Mouse (Mus musculus): Measurements from ENCODE around the gene Gm9903. TPM values are rescaled to one million over a fixed set of nuclear protein-coding genes. Genes with fewer than 3 reads are reported as not detected.

The Gm9903 gene
- polyA plus RNA-seq, 1 experiment from 2014 or later, result 1.0 TPM

DNA sequence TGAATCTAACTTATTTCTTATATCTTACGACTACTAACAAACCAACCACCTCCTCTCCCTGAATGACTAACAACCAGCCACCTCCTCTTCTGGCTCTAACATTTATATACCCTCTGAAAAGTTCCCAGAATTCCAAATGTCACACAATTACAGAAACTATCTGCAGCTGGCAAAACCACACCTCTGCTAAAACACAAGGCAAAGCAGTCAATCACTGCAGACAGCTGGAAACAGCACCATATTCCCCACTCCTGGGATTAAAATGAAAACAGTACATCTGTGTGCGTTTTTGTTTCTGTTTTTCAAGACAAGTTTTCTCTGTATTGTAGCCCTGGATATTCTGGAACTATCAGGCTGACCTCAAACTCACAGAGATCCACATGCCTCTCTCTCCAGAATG, 7.1 kb upstream of the Gm9903 start:
- no peak for ATAC-seq (ENCODE audit: low FRiP score, low read depth)
- no peaks in the 10 kb centered on the region for H3K27me3 ChIP-seq
- 91% methylated on average over 2 of the region's 2 CpGs for WGBS
- peaks cover under 1% of the 10 kb centered on the region for H3K4me1 ChIP-seq
- H3K27ac ChIP-seq (replicated peaks), result no peak overlapping the region
- H3K9me3 ChIP-seq, result no peaks in the 10 kb centered on the region
- no peak overlapping the region for H3K4me2 ChIP-seq (replicated peaks)
- no peak overlapping the region for H3K9ac ChIP-seq (replicated peaks)
- no peaks in the 10 kb centered on the region for H3K36me3 ChIP-seq
- H3K4me3 ChIP-seq, result no peak overlapping the region

- 89% methylated on average over 3 of the region's 3 CpGs for WGBS
- H3K4me2 ChIP-seq (replicated peaks), result no peak overlapping the region
Observed at GRCm38 (mm10) chr5:33623766-33624165, 6.0 kb upstream of the Gm9903 start.

DNA sequence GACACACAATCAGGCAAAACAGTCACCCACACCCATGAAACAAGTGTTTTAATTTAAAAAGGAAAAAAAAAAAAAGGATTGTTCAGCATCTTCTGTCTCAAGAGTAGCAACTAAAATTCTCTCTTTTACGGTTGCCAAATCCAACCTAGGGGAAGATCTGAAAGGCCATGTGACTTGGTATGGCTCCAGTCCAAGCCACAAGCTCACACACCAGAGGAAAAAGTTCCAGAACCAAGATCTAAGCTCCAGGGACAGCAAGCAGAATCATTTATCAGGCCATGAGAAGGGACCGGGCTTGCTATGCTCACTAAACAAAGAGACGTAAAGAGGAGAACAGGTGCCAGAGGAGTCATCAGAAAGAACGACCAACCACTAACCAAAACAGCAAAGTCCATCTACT, 1.8 kb upstream of the Gm9903 start:
- peak overlapping the region; percentile 82; the same call in 1 of the 2 replicates for H3K4me3 ChIP-seq
- 66% methylated on average over 4 of the region's 4 CpGs for WGBS
- H3K9me3 ChIP-seq, result no peaks in the 10 kb centered on the region
- H3K9ac ChIP-seq (replicated peaks), result no peak overlapping the region
- H3K27ac ChIP-seq (replicated peaks), result no peak overlapping the region
- ATAC-seq (ENCODE audit: low FRiP score, low read depth), result no peak
- no peaks in the 10 kb centered on the region for H3K27me3 ChIP-seq
- H3K4me1 ChIP-seq, result peaks cover 15% of the 10 kb centered on the region
- H3K4me2 ChIP-seq (replicated peaks), result peak overlapping the region; percentile 93
- H3K36me3 ChIP-seq, result no peaks in the 10 kb centered on the region

More at GRCm38 (mm10) chr5:33623766-33624165, 6.0 kb upstream of the Gm9903 start:
- Histone ChIP-seq H3K9ac (replicated peaks) (no peak overlapping the region), H3K36me3 (no peaks in the 10 kb centered on the region), H3K27ac (replicated peaks) (0 out of 2 replicates have a peak overlapping the region, but pooled peaks have one; percentile 3), H3K4me1 (peaks cover 9% of the 10 kb centered on the region), H3K9me3 (no peaks in the 10 kb centered on the region), H3K4me3 (no peak overlapping the region), H3K27me3 (no peaks in the 10 kb centered on the region)
- no peak for ATAC-seq (ENCODE audit: low FRiP score, low read depth)

GRCm38 (mm10) chr5:33628820-33629300, 865 bp upstream of the Gm9903 start:
- no peak for ATAC-seq (ENCODE audit: low FRiP score, low read depth)
- peak overlapping the region; percentile 71 for H3K9ac ChIP-seq (replicated peaks)
- peak overlapping the region; percentile 90 for H3K27ac ChIP-seq (replicated peaks)
- peaks cover 15% of the 10 kb centered on the region for H3K4me1 ChIP-seq
- no peaks in the 10 kb centered on the region for H3K36me3 ChIP-seq
- H3K9me3 ChIP-seq, result no peaks in the 10 kb centered on the region
- H3K27me3 ChIP-seq, result no peaks in the 10 kb centered on the region
- H3K4me2 ChIP-seq (replicated peaks), result peak overlapping the region; percentile 93
- H3K4me3 ChIP-seq, result peak overlapping the region; percentile 82
- WGBS, result under 1% methylated on average over 24 of the region's 24 CpGs

GRCm38 (mm10) chr5:33630061-33630460, 336 bp downstream of the Gm9903 start:
- H3K36me3 ChIP-seq, result peaks cover 7% of the 10 kb centered on the region; the same call in 1 of the 2 replicates
- peak overlapping the region; percentile 63 for H3K9ac ChIP-seq (replicated peaks)
- peak overlapping the region; percentile 21; the same call in 1 of the 2 replicates for H3K27ac ChIP-seq (replicated peaks)
- peak; percentile 20 for ATAC-seq (ENCODE audit: low FRiP score, low read depth)
- peak overlapping the region; percentile 82 for H3K4me3 ChIP-seq
- peaks cover 15% of the 10 kb centered on the region for H3K4me1 ChIP-seq
- no peaks in the 10 kb centered on the region for H3K27me3 ChIP-seq
- WGBS, result 9% methylated on average over 9 of the region's 9 CpGs
- H3K4me2 ChIP-seq (replicated peaks), result peak overlapping the region; percentile 93
- H3K9me3 ChIP-seq, result no peaks in the 10 kb centered on the region

DNA sequence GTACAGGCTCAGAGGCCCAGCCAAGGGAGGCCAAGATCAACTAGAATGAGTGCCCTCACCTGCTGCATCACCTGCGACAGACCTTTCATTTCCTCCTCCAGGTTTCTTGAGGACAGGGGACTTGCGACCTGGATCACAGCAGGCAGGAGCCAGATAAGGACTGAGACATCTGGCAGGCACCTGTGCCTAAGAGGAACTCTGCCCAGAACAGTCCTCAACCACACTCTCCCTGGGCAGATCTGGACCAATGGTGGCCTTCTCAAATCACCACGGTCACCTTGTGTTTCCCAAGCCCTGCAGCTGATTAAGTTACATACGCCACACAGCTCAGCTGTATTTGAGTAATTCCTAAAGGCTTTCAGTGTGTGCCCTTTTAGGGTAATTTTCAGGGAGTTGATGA, 890 bp downstream of the Gm9903 start:
- no peak for ATAC-seq (ENCODE audit: low FRiP score, low read depth)
- Histone ChIP-seq H3K27me3 (no peaks in the 10 kb centered on the region), H3K4me3 (peak overlapping the region; percentile 82; the same call in 1 of the 2 replicates), H3K9me3 (no peaks in the 10 kb centered on the region), H3K36me3 (peaks cover 7% of the 10 kb centered on the region; the same call in 1 of the 2 replicates), H3K27ac (replicated peaks) (no peak overlapping the region), H3K4me2 (replicated peaks) (peak overlapping the region; percentile 93), H3K4me1 (peaks cover 15% of the 10 kb centered on the region), H3K9ac (replicated peaks) (peak overlapping the region; percentile 63)
- whole genome bisulfite sequencing, result 78% methylated on average over 4 of the region's 4 CpGs

DNA sequence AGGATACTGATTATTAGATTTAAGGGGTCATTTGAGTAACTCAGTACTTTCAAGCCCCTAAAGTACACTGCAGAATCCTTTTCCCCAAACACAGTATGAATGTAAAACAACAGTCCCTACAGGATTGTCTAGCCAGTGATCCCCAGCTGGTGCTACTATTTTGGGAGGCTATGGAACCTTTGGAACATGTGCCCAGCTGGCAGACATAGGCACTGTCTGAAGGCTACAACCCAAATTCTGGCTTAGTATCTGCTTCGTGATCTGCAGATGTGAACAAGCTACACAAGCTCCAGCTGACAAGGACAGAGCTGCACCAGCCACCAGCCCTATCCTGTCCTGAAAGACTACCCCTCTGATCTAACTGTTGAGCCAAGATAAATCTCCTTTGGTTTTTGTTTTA, 2.8 kb downstream of the Gm9903 start:
- no peak overlapping the region for H3K4me2 ChIP-seq (replicated peaks)
- peaks cover 15% of the 10 kb centered on the region for H3K4me1 ChIP-seq
- no peak overlapping the region for H3K27ac ChIP-seq (replicated peaks)
- no peak overlapping the region for H3K9ac ChIP-seq (replicated peaks)
- 88% methylated on average over 1 of the region's 1 CpGs for WGBS
- H3K36me3 ChIP-seq, result peaks cover 7% of the 10 kb centered on the region; the same call in 1 of the 2 replicates
- no peaks in the 10 kb centered on the region for H3K27me3 ChIP-seq
- no peak for ATAC-seq (ENCODE audit: low FRiP score, low read depth)
- H3K9me3 ChIP-seq, result no peaks in the 10 kb centered on the region
- H3K4me3 ChIP-seq, result no peak overlapping the region

GRCm38 (mm10) chr5:33635361-33635760, 5.6 kb downstream of the Gm9903 start:
- H3K9me3 ChIP-seq, result no peaks in the 10 kb centered on the region
- 93% methylated on average over 3 of the region's 3 CpGs for WGBS
- H3K4me2 ChIP-seq (replicated peaks), result no peak overlapping the region
- no peak overlapping the region for H3K27ac ChIP-seq (replicated peaks)
- no peaks in the 10 kb centered on the region for H3K4me1 ChIP-seq
- no peak overlapping the region for H3K4me3 ChIP-seq
- H3K36me3 ChIP-seq, result peaks cover 31% of the 10 kb centered on the region; the same call in 1 of the 2 replicates
- H3K27me3 ChIP-seq, result no peaks in the 10 kb centered on the region
- no peak overlapping the region for H3K9ac ChIP-seq (replicated peaks)
- ATAC-seq (ENCODE audit: low FRiP score, low read depth), result no peak

DNA sequence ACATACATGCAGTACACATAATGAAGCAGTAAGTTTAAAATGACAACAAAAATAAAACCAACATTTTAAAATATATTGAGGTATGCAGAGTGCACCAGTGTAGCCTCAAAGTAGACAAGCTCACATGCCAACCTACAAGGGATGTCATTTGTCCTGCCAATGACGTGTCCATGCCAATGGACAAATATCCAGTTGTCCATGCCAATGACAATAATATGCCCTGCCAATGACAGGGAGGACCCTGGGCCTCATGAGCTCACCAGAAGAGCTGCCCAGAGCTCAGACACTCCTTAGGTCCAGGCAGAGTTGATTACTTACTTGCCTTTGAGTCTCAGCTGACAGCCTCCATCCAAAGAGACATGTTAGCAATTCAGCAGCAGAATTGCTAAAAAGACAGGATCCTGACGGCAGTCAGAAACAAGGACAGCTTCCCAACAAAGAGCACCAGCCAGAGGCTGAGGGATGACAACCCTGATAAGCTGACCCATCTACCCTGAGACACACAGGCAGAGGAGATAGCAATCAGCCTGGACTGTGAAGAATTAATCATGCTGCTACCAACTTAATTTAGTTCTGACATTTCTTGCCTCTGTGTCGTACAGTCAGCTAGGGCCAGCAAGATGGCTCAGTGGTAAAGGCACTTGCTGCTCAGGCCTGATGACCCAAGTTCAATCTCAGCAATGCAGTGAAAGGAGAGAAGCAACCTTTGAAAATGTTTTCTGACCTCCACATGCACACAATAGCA, 8.1 kb downstream of the Gm9903 start:
- no peak for ATAC-seq (ENCODE audit: low FRiP score, low read depth)
- Histone ChIP-seq H3K9ac (replicated peaks) (no peak overlapping the region), H3K27ac (replicated peaks) (0 out of 2 replicates have a peak overlapping the region, but pooled peaks have one; percentile 20), H3K27me3 (no peaks in the 10 kb centered on the region), H3K9me3 (no peaks in the 10 kb centered on the region), H3K4me3 (no peak overlapping the region), H3K4me2 (replicated peaks) (no peak overlapping the region), H3K4me1 (no peaks in the 10 kb centered on the region), H3K36me3 (peaks cover 52% of the 10 kb centered on the region)
- 82% methylated on average over 3 of the region's 3 CpGs for WGBS

DNA sequence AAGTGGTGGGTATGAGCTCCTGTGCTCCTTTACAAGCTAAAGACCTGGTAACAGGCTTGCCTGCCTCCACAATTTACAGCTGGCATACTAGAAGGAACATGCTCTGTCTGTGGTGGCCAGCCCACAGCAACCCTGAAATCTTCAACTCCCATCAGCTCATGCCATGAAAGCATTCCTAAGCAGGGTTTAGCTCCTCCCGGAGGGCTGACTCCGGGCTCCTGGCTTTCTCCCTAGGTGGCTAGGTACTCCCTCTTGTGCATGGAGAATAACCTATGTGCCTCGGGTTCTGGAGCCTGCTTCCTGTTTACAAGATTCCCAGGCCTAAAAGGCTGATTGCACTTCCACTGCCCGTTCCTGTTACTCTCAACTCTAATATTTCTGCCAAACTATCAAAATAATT, 9.1 kb downstream of the Gm9903 start:
- Histone ChIP-seq H3K4me3 (no peak overlapping the region), H3K4me1 (no peaks in the 10 kb centered on the region), H3K27me3 (no peaks in the 10 kb centered on the region), H3K9me3 (no peaks in the 10 kb centered on the region), H3K4me2 (replicated peaks) (no peak overlapping the region), H3K9ac (replicated peaks) (no peak overlapping the region), H3K36me3 (peaks cover 62% of the 10 kb centered on the region), H3K27ac (replicated peaks) (no peak overlapping the region)
- ATAC-seq (ENCODE audit: low FRiP score, low read depth), result no peak
- WGBS, result 75% methylated on average over 4 of the region's 4 CpGs

GRCm38 (mm10) chr5:33640652-33641051, 10.9 kb downstream of the Gm9903 start:
- H3K36me3 ChIP-seq, result peaks cover 70% of the 10 kb centered on the region
- H3K4me2 ChIP-seq (replicated peaks), result no peak overlapping the region
- H3K9ac ChIP-seq (replicated peaks), result no peak overlapping the region
- H3K27me3 ChIP-seq, result no peaks in the 10 kb centered on the region
- 43% methylated on average over 3 of the region's 3 CpGs for WGBS
- no peak overlapping the region for H3K4me3 ChIP-seq
- H3K9me3 ChIP-seq, result no peaks in the 10 kb centered on the region
- no peak overlapping the region for H3K27ac ChIP-seq (replicated peaks)
- no peak for ATAC-seq (ENCODE audit: low FRiP score, low read depth)
- no peaks in the 10 kb centered on the region for H3K4me1 ChIP-seq

DNA sequence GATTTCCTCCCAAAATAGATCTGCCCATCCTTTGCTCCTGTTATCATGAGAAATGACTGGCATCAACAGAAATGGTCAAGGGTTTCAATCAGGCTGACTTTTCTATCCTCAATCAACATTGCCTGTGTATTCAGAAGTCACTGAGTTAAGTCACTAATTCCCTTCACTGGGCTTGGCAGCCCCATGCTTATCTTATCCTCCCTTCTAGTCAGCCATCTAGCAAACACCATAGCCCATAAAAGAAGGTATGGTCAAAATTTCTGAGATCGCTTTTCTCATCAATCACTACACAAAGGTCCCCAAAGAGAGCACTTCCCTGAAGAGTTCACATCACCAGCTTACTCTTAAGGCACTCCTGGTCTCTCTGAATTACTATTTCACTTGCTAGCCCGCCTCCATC, 21.3 kb downstream of the Gm9903 start:
- H3K4me3 ChIP-seq, result peak overlapping the region; percentile 82
- H3K36me3 ChIP-seq, result peaks cover 59% of the 10 kb centered on the region
- H3K4me1 ChIP-seq, result peaks cover 29% of the 10 kb centered on the region
- no peak for ATAC-seq (ENCODE audit: low FRiP score, low read depth)
- no peaks in the 10 kb centered on the region for H3K27me3 ChIP-seq
- WGBS, result 22% methylated on average over 2 of the region's 2 CpGs
- peak overlapping the region; percentile 97 for H3K27ac ChIP-seq (replicated peaks)
- no peaks in the 10 kb centered on the region for H3K9me3 ChIP-seq
- H3K9ac ChIP-seq (replicated peaks), result peak overlapping the region; percentile 89
- peak overlapping the region; percentile 77 for H3K4me2 ChIP-seq (replicated peaks)

Data from midbrain, embryonic 12.5 days (tissue).